Mouse (Mus musculus) left cerebral cortex, postnatal 10 days (tissue): ENCODE measurements around the gene Tlcd1. TPM values are rescaled to one million over a fixed set of nuclear protein-coding genes. Genes with fewer than 3 reads are reported as not detected.
"Not testable (repeated sequence)": the region's sequence is repeated elsewhere in the genome, so short reads cannot be mapped to it uniquely, and the experiment has no call there.

ENCODE experiments used
- DNase-seq, 2 experiments: peaks; one replicate each; pipeline ENCODE4 v3.0.0; 2021 to 2022; ENCODE audit warnings: low spot score in 2 of 2, mixed read lengths in 1 of 2; ENCODE audit errors: extremely low spot score in 1 of 2
- intact Hi-C: fragments of 180-260 bp; cut with DNase I; formaldehyde crosslinking; loops from one replicate; pipeline ENCODE4 v1.15.1; 2025
- total RNA-seq, 2 experiments: library from RNA; stranded (reverse); gene quantifications; 2 replicates each; pipeline ENCODE4 v1.2.3; 2021

Gene Tlcd1
- 10 to 100 TPM; 23.8 to 27.9 TPM for total RNA-seq

DNA sequence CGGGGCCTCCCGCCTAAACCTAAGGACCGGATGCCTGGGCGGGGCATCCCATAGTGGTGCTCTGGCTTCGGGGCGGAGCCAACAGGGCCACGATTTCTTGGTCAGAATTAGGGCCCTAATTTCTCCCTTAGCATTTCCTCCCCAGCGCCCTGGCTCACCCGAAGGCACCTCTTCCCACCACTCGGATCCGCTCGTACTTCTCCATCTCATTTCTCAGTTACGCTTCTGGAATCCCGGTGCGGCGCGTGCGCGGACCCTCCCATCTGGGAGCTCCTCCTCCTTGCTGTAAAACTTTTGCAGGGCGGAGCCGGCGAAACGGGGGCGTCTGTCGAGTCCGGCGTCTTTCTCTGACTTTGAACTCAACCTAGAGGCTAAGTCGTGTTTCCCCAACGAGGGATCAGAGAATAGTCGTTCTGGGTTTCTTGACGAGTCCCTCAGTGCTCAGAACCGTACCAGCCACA is at the start of gene Tlcd1, which contains the start of gene Nek8:
TSS of gene Tlcd1 (plus strand) at position 310 of the 461 bp plus-strand sequence.
TSS of gene Nek8 (minus strand) at position 274 of the 461 bp plus-strand sequence.
- peak in 1 of 2 experiments; percentile 90 for DNase-seq
- intact Hi-C loops: loop anchor here (2.0 to 10.0 kb wide), 4 partner anchors 114 to 352 kb away; partner anchors contain the start of gene Phf12

DNA sequence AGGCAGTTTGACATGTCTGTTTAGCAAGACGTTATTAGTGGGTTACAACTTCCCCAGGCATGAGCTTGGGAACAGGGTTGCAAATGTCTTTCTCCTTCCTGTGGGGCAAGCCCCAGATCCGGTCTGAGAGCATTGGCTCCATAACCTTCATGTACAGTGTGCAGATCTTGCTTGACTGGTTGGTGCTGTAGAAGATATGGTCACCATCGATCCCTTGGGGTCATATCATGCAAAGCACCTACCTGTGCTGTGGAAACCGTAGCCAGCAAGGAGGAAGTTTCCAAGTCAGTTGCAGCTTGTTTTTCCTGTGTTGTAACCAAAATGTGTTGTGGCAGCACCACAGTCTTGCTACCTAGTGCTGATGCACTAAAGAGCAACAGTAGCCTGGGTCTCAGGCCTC is 49.8 kb upstream of the Tlcd1 start:
- no peak for DNase-seq
- intact Hi-C loops: no loop called here

DNA sequence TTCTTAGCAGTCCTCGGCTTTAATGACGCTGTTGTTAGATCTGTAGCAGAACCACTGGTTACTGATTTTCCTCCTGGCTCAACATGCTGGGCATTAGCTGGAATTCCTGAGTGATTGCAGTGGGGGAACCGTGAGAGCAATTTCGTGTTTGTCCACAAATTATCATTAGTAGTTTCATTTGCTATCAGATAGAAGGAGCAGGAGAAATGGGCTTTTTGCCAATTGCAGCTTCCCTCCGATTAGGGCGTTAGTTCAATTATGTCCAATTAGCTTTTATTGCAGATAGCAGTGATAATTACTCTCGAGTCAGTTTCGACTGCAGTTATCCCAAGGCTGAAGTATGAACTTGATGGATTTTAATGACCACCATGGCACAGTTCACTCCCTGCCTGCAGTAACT is 47.1 kb upstream of the Tlcd1 start:
- intact Hi-C loops: no loop called here
- no peak for DNase-seq

DNA sequence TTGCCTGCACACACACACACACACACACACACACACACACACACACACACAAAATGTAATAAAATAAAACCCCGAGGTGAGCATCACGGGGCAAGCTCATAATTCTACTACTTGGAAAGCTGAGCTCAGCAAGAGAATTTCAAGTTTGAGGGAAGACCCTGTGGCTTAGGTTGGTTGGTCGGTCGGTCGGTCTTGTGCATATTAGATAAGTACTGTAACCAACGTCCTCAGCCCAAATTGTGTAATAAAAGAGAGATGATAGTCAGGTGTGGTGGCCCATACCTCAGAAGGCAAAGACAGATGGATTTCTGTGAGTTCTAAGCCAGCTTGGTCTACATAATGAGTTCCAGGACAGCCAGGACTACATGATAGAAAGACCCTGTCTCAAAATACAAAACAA is 42.6 kb upstream of the Tlcd1 start:
- intact Hi-C loops: no loop called here
- no peak for DNase-seq

DNA sequence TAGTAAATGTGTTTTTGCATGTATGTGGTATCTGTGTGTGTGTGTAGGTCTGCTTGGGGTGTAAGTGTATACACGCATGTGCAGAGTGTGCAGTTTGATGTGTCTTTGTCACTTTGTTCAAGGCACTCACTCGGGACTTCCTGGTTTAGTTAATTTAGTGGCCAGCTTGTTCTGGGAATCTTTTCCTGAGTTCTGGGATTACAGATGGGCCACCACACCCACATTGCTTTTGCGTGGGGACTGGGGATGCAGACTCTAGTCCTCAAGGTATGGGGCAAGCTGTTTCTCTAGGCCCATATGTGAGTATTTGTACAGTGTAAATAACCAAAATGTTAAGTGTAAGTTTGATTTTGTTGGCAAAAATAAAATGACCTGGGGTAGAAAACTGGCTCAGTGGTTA is 42.2 kb upstream of the Tlcd1 start:
- intact Hi-C loops: no loop called here
- DNase-seq: no peak

DNA sequence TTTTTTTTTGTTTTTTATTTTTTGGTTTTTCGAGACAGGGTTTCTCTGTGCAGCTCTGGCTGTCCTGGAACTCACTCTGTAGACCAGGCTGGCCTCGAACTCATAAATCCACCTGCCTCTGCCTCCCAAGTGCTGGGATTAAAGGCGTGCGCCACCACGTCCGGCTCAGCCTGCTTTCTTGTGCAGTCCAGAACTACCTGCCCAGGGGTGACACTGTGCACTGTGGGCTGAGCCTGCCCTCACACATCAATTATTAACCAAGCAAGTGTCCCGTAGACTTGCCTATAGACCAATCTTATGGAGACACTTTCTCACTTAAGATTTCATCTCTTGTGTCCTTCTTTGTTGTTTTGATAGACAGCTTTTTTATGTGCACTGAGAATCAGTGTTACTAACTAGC is 41.2 kb upstream of the Tlcd1 start:
- intact Hi-C loops: loop anchor here (5.0 kb wide), 1 partner anchor 38 kb away; no protein-coding TSS in a partner anchor
- not testable (repeated sequence) for DNase-seq

DNA sequence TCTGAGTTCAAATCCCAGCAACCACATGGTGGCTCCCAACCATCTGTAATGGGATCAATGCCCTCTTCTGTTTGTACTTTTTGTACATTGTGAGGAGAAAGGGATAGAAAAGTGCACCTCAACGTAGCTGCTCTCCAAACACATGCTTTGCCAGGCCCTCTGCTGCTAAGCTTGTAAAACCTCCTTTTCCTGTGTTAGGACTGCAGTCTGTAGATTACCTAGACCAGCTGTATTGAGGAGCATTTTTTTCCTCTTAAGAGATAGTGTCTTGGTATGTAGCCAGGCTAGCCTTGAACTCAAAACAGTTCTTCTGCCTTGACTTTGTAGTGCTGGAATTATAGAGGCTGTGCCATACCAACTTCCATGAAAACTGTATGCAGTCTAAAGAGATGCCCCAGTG is 40.4 kb upstream of the Tlcd1 start:
- DNase-seq: no peak
- intact Hi-C loops: loop anchor here (5.0 kb wide), 1 partner anchor 39 kb away; no protein-coding TSS in a partner anchor

DNA sequence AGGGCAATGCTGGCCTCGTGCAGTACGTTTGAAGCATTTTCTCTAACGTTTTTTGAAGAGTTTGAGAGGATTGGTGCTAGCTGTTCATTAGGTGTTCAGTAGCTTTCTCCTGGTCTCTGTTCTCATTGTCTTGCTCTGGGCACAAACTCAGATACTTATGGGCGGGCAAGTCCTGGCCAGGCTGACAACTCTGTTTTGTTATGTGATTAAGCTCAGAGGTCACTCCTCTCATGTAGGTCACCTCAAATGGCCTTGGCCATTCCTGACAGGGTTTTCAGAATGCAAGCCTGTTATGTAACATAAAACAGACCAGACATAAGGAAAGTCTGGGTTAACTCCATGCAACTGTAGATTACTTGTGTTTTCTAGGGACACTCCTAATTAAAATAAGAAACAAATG is 38.9 kb upstream of the Tlcd1 start:
- no peak for DNase-seq
- intact Hi-C loops: loop anchor here (5.0 kb wide), 1 partner anchor 40 kb away; no protein-coding TSS in a partner anchor

DNA sequence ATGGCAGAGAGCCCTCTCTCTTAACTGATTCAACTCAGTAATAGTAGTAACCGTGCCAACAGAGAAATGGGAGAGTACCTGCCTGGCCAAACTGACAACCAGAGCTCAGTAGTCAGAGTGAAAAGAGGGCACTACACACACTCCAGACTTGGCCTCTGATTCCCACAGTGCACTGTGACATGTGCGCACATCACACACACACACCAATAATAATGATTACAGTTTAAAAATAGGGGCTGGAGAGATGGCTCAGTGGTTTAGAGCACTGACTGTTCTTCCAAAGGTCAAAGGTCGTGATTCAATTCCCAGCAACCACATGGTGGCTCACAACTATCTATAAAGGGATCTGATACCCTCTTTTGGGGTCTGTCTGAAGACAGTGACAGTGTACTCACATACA is 38.5 kb upstream of the Tlcd1 start:
- intact Hi-C loops: loop anchor here (5.0 kb wide), 1 partner anchor 41 kb away; no protein-coding TSS in a partner anchor
- DNase-seq: no peak

DNA sequence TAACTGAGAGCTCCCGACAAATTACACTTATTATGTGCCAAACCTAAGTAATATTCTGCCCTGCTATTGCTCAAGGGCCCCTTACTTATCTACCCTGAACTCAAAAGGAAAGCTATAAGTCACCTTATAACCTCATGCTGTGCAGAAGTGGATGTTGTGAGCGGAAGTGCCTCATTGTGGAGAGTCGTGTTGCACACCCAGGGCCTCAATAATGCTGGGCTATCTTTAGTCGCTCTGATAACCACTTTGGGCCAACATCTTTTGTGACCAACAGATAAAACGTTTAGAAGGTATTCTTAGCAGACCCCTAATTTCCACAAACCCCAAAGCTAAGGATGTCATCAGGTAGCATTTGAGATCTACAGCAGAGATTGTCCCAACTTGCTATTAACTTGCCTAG is 35.8 kb upstream of the Tlcd1 start:
- DNase-seq: no peak
- intact Hi-C loops: no loop called here

DNA sequence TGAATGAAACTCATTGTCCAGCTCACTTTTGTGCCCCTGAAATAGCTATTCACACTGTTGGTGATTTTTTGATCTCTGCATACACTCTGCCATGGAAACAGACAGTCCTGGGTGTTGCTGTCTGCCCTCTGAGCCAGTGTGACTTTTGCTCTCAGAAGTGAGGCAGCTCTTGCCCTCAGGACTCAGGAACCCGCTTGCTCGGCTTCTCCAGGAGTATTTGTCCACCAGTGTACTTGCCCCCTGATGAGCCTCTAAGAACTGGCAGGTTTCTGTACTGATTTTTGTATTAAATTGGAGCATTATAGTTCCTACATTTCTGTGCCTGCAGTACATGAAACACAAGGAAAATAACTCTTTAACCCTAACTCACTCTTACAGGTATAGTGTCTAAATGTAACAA is 33.0 kb upstream of the Tlcd1 start:
- intact Hi-C loops: no loop called here
- DNase-seq: no peak

DNA sequence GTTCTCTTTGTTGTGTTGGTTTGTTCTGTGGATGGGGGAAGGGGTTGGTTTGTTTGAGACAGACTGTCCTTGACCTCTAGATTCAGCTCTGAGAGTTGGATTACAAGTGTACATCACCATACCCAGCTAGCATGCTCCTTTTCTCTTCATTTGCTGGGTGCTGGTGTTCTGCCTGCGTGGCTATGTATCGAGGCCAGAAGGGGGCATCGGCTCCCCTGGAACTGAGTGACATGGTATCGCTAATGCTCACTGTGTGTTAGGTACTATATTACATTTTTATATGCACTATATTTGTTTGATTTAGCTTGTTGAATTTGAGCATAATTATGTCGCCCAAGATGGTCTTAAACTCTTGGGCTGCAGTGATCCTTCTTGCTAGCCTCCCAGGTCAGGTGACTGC is 30.3 kb upstream of the Tlcd1 start:
- DNase-seq: no peak
- intact Hi-C loops: no loop called here

DNA sequence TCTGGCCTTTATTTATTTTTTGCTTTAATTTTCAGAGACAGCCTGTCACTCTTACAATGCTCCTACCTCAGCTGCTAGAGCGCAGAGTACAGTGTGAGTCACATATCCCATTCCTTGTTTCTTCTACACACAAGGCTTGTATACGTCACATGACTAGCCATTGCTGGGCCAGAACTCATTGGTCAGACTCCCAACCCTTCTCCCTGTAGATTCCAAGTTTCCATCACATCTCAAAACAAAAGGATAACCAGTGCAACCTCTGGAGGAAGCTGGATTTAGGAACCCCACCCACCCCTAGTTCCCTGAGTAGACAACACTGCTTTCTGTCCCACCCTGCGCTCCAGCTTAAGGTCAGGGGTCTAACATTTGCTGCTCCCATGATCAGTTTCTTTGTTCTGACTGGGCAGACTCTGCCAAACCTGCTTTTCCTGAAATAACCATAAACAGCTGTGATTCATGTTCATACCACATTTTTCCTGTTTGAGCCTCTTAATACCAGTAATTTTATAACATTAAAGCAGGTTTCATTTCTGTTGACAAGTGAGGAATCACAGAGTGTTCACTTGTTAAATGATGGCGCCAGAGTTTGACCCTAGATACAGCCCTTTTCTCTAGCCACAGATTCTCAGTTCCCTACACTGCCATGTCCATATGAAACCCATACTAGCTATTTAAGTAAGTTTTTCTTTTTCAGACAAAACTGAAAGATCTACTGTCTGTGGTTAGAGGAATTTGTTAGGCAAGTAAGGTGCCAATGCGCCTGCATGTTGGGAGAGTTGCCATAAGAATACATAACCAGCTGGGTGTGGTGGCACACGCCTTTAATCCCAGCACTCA is 29.6 kb upstream of the Tlcd1 start:
- no peak for DNase-seq
- intact Hi-C loops: no loop called here

DNA sequence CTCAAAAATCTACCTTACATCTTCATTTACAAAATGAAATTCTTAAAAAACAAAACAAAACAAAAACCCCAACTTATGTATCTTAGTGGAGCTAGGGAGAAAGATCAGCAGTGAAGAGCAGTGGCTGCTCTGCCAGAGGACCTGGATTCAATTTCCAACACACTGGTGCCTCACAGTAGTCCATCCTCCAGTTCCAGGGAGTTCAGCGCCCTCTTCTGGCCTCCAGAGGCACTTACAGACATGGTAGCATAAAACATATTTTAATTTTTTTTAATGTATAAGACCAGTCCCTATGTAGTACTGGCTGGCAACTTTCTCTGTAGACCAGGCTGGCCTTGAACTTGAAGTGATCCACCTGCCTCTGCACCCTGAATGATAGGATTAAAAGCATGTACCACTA is 25.4 kb upstream of the Tlcd1 start:
- intact Hi-C loops: loop anchor here (5.0 kb wide), 1 partner anchor 89 kb away; no protein-coding TSS in a partner anchor
- DNase-seq: no peak

DNA sequence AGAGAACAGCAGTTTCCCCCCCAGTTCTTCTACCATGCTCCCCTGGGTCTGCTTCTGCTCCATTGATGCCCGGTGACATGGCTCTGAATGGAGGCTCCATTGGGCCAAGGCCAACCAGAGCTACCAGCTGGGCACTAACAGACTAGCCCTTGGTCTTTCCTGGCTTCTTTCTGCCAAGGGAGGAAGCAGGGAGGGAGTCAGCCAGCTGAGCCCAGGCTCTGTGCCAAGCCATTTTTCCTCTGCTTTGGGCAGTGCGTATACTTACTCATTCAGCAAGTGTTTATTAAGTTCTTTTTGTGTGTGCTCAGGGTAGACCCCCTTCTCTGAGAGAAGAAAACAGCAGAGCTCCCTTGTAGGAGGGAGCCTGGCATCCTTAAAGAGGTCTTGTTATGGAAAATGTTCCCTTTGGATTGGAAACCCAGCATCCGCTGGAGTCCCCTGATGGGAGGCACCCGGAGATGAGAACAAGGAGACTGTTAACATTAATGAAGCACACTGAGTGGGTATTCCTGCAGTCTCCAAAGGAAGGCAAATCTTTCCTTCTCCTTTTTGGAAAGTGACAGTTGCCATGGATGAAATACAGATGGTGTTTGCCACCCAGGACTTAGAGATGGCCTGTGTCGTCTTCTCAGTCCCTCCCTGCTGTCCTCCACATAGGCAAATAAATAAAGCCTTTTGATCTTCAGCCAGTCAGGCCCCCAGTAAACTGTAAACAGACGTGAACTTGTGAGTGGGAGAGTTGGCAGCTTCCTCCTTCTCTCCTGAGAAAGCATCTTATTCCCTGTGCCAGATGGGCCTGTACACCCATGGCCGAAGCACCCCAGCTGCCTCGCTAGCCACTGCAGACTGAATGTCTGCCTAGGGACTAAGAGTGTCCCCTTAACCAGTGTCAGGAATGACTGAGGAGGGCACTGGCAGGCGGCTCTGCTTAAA is 23.9 kb upstream of the Tlcd1 start:
- intact Hi-C loops: loop anchor here (5.0 kb wide), 1 partner anchor 90 kb away; no protein-coding TSS in a partner anchor
- peak; percentile 89 to 90 for DNase-seq

DNA sequence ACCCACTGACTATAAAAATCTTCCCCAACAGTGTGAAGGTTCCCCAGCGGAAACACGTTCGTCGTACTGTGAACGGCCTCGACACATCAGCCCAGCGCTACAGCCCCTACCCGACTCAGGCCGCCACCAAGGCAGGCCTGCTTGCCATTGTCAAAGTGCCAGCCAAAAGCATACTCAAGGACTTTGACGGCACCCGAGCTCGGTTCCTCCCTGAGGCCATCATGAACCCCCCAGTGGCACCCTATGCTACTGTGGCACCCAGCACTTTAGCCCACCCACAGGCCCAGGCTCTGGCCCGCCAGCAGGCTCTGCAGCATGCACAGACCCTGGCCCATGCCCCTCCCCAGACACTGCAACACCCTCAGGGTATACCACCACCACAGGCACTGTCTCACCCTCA is 22.7 kb upstream of the Tlcd1 start:
- peak in 1 of 2 experiments; percentile 44 for DNase-seq
- intact Hi-C loops: loop anchor here (5.0 kb wide), 1 partner anchor 91 kb away; no protein-coding TSS in a partner anchor

DNA sequence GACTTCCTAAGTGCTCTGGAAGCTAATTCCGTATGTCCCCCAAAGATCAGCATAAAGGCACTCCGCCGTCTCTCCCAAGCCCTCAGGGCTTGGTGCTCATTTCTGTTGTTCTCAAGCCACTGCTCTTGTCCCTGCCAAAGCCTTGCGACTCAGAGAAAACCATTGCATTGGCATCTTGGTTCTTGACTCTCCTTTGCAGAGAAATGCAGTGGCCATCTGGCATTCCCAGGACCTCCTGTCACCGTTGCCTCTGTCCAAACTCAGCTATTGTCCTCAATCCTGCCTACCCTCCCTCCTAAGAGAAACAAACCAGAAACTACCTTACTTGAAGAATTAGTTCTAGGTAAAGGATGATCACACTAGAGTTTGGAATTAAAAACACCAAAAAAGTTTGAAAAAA is 20.8 kb upstream of the Tlcd1 start:
- intact Hi-C loops: loop anchor here (5.0 kb wide), 1 partner anchor 63 kb away; the partner anchor contains the start of gene Fam222b
- no peak for DNase-seq

DNA sequence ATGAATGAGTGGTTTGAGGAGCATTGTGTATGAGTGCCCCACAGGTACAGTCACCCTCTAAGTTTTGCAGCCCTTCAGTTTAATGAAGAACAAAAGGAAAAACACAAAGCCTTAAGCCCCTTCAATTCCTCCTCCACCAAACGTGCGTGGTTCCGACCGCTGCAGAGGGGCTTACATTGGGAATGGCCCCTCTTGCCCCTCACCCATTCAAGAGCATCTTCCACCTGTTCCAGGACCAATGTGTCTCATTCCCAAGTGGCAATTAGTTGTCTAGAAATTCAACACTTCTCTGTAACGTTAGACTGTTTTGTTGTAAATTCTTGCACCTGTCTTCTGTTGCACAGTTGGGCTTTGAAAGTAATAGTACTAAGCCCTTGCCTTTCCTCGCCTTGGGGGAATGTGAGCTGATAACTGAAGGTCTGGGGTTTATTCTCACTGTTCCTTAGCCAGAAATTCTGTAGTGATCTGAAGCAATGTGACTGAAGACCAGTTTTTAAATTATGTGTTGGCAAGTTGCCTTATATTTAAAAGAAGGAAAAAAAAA is 20.3 kb upstream of the Tlcd1 start:
- no peak for DNase-seq
- intact Hi-C loops: loop anchor here (5.0 kb wide), 1 partner anchor 64 kb away; the partner anchor contains the start of gene Fam222b

DNA sequence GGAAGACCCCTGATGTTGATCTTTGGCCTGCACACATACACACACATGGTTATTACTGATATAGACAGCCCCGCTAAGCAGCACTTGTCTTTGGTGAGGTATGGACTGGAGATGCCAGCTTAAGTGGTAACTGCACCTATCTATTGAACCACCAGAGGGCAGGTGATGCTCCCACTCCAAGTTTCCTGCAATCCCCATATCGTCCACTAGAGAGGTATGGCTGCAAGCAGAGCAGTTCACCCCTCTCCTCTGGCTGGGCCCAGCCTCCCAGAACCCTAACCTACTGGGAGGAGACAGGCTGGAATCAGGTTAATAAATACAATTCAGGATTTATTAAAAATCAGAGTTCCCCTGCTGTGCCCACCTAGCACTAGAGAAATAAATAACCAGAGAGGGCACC is 17.4 kb upstream of the Tlcd1 start:
- intact Hi-C loops: loop anchor here (5.0 kb wide), 1 partner anchor 67 kb away; the partner anchor contains the start of gene Fam222b
- DNase-seq: peak; percentile 80 to 81
